Mouse (Mus musculus): ENCODE data around the gene Kcnip2. TPM values are rescaled to one million over a fixed set of nuclear protein-coding genes. Genes with fewer than 3 reads are reported as not detected.
"Not testable (repeated sequence)": the region's sequence is repeated elsewhere in the genome, so short reads cannot be mapped to it uniquely, and the experiment has no call there.

The Kcnip2 gene
- total RNA-seq, 2 experiments from 2014 or later: 229 to 230 TPM

DNA sequence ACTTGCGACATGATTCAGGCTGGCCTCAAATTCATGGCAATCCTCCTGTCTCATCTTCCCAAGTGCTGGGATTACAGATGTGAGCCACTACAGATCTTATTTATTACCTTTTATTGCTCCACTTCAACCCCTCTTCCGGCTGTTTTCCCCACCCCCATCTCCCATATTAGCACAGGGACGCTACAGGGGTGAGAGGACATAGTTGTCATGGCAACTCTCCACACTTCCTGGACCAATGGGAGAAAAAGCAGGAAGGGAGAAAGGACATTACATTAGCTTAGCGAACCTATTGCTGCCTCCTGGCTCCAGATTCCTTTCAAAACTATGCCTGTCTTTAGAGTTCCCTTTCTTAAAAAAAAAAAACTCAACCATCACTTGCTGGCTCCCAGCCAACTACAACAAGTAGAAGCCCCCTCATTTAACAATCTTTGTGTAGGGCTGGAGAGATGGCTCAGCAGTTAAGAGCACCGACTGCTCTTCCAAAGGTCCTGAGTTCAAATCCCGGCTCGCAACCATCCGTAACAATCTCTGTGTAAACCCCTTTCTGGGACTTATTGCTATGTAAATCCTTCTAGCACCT, 3.1 kb downstream of the Kcnip2 start:
- DNase-seq (ENCODE audit: extremely low spot score in 1 of 2, low spot score in 1 of 2): no peak

DNA sequence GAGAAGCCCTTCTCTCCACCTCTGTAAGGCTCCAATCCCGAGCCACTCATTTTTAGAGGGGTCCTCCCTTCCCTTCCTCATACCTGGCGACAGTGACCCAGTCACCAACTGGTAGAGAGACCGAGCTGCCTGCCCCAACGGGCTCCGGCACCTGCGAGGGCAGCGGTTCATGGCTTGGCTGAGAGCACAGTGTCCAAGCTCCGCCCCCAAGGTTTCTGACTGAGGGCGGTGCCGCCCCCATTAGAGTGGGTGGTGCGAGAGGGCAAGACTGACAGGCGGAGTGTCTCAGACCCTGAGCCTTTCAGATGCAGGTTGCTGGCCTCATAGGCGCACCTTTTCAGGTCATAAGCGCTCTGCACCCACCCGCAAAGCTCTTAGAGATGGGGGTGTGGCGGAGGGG, 3.7 kb downstream of the Kcnip2 start:
- no peak for DNase-seq (ENCODE audit: extremely low spot score in 1 of 2, low spot score in 1 of 2)

DNA sequence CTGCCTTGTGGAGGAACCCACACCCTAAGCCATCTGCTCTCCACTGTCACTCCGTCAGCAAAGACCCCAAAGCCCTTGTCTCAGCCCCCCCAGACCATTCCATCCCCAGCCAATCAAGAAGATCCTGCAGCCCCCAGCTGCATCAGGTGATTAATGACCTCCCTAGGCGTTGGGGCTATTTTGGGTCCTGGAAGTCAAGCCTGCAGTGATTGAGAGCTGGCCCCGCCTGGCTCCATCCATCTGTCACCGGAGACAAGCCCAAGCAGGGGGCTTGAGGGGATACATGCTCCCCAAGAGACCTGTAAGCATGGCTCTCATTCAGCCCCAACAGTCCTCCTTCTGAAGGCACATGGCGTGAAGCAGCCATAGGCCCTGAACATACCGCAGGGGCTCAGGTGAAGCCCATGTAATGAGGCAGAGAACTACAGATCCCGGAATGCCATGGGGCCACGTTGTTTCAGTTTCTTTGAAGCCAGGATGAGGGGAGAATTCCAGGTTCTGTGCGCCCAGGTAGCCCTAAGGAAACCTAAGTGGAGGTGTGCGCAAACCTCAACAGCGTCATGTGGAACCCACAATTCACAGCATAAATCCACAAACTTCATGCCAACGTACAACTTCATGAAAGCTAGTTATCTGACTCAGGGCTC, 4.7 kb downstream of the Kcnip2 start:
- DNase-seq (ENCODE audit: extremely low spot score in 1 of 2, low spot score in 1 of 2): no peak

GRCm38 (mm10) chr19:45807732-45808131, 8.1 kb downstream of the Kcnip2 start:
- no peak for DNase-seq (ENCODE audit: extremely low spot score in 1 of 2, low spot score in 1 of 2)

DNA sequence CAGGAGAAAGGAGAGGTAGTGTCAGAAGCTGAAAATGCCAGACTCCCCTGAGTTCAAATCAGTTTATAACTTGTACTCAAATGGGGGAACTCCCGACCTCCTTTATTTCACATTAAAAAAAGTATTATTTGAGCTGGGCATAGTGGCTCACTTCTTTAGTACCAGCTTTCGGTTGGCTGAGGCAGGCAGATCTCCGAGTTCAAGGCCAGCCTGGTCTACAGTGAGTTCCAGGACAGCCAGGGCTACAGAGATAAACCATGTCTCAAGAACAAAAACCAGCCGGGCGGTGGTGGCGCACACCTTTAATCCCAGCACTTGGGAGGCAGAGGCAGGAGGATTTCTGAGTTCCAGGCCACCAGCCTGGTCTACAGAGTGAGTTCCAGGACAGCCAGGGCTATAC, 10.0 kb downstream of the Kcnip2 start:
- DNase-seq (ENCODE audit: extremely low spot score in 1 of 2, low spot score in 1 of 2): not testable (repeated sequence)

DNA sequence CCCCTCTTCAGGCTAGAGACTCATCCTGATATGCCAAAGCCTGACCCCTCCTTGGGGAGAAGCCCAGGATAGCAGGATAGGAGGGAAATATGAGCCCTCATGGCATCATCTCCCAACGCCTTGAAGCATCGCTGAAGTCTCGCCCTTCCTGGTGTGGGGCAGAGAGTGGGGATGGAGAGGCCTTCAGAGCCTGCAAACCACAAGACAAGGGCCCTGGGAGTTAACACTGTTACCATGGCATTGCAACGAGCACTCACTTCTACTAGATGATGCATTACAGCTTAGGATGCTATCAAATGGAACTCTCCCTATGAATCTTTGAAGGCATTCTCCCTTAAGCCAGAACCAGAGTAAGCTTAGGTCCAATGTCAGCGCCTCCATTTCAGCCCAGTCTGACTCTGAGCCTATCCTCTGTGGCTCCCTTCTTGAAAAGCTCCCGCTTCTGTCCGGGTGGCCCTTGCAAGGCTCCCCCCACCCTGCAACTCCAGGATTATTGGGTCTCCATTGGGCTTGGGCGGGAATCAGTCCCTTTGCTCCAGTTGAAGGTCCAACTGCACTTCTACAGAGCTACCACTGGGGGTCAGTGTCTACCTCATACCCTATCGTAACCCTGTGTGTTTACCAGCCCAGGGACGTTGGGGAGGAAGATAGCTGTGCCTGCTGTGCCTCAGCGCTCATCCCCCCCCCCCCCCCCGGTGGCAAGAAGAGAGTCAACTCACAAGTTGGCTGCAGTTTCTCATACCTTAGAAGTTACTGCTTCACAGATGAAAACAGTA, 11.1 kb downstream of the Kcnip2 start:
- no peak for DNase-seq (ENCODE audit: extremely low spot score in 1 of 2, low spot score in 1 of 2)

DNA sequence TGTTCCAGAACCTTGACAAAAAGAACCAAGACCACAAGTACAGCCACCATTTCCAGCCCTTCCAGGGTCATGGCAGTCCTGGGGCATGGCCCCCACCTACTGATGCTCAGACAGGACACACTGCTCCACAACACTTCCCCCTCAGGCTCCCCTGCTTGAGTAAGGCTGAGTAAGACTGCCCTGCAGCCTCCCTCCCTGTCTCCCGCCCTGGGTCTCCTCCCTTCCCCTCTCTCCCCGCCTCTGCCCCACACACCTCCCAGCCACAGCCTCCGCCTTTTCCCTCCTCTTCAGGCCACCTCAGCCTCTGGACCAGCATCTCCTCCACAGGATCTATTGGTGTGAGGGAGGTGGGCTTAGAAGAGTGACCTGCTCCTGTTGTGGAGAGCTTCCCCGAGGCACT, 12.5 kb downstream of the Kcnip2 start:
- DNase-seq (ENCODE audit: extremely low spot score in 1 of 2, low spot score in 1 of 2): no peak

DNA sequence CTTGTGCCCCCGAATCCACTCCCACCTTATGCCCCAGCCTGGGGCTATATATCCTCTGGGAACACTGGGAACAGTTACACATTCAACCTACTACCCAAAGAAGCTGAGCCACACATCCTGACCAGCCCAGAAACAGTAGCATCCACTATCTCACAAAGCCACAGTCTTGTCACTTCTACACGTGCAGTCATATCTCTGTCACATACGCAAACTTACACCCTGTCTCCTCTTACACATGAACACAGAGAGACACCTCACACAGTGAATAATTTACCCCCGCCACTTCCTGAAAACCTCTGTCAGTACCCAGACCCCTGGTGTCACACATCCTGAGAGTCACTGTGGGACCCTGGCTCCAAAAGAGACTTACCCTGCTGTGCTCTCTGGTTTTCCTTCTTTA, 13.2 kb downstream of the Kcnip2 start:
- DNase-seq (ENCODE audit: extremely low spot score in 1 of 2, low spot score in 1 of 2): no peak

- no peak for DNase-seq (ENCODE audit: extremely low spot score in 1 of 2, low spot score in 1 of 2)
Measured at GRCm38 (mm10) chr19:45796879-45797278, 19.0 kb downstream of the Kcnip2 start.

DNA sequence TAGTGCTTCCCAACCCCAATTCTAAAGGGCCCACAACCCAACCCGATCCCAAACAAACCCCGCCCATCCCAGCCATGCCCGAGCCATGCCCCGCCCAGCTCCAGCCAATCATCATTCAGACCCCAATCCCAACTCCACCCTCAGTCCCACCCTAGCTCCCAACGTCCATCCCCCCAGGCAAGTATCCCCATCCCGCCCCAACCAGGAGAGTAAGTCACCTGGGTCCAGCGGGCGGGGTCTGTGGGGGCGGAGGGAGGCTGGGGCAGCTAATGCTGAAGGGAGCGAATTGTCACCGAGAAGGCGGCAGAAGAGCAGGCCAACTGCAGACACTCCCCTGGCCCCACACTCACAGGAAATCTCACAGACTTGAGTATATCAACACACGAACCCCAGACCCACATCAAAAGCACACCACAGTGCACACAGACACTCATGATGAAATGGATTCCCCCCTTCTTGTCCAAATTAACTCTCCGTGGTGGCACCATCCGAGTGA, 19.8 kb downstream of the Kcnip2 start:
- no peak for DNase-seq (ENCODE audit: extremely low spot score in 1 of 2, low spot score in 1 of 2)

GRCm38 (mm10) chr19:45795406-45795944, 20.4 kb downstream of the Kcnip2 start:
- no peak for DNase-seq (ENCODE audit: extremely low spot score in 1 of 2, low spot score in 1 of 2)

- DNase-seq (ENCODE audit: extremely low spot score in 1 of 2, low spot score in 1 of 2): no peak
Measured at GRCm38 (mm10) chr19:45794718-45795117, 21.1 kb downstream of the Kcnip2 start.

- no peak for DNase-seq (ENCODE audit: extremely low spot score in 1 of 2, low spot score in 1 of 2)
Measured at GRCm38 (mm10) chr19:45792404-45792803, 23.5 kb downstream of the Kcnip2 start.

GRCm38 (mm10) chr19:45789888-45790874, 25.7 kb downstream of the Kcnip2 start:
- no peak for DNase-seq (ENCODE audit: extremely low spot score in 1 of 2, low spot score in 1 of 2)

GRCm38 (mm10) chr19:45789365-45789764, 26.5 kb downstream of the Kcnip2 start:
- no peak for DNase-seq (ENCODE audit: extremely low spot score in 1 of 2, low spot score in 1 of 2)

DNA sequence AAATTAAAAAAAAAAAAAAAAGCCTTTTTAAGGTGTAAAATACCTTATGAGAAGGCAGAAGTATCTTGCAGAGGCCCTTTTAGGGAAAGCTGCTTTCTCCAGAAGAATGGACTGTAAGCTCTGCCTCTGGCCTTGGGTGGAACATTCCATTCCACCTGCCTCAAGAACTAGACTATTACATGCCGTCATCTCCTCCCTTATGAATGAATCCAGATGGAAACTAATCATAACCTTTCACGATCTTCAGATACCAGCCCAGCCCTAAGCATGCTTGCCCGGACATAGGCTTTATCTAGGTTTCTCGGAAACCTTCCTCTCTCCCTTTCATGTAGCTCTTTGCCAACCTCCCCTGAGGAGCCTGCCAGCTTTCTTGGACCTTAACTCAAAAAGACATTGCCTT, 27.5 kb downstream of the Kcnip2 start:
- DNase-seq (ENCODE audit: extremely low spot score in 1 of 2, low spot score in 1 of 2): no peak

DNA sequence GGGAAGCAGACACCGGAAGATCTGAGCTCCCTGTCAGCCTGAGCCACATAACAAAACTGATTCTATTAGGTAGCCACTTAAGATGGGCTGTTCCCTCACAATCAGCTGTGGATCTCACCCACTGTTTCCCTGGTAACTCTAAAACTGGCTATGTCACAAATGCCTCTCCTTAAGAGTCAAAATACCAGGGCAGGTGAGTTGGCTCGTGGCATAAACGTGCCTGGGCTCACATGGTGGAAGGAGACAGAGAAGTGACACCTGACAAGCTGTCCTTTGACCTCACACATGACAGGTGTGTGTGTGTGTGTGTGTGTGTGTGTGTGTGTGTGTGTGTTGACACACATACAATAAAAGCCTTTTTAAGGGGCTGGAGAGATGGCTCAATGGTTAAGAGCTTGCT, 28.4 kb downstream of the Kcnip2 start:
- DNase-seq (ENCODE audit: extremely low spot score in 1 of 2, low spot score in 1 of 2): no peak

- DNase-seq (ENCODE audit: extremely low spot score in 1 of 2, low spot score in 1 of 2): no peak
Measured at GRCm38 (mm10) chr19:45785470-45785869, 30.4 kb downstream of the Kcnip2 start.

DNA sequence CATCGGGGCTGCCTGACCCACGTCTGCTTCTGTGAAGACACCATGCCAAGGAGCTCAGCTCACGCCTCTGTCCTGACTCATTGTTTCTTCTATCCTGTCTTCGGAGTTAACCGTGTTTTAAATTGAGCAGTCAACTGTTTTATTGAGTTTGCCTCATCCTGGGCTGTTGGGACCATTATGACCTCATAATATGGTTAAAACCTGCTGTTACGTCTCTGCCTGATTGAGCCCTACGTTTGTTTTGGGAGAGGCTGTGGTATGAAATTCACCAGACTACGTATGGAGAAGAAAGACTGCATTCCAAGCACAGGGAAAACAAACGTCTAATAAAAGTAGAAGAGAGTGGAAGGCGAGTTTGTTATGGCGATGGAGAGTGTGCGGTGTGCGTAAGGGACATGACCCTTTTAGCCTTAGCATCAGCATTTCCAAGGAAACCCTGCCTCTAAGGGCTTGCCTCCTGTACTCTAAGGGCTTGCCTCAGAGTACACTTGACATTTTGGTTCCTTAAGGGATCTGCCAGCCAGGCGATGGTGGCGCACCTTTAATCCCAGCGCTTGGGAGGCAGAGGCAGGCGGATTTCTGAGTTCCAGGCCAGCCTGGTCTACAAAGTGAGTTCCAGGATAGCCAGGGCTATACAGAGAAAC, 31.8 kb downstream of the Kcnip2 start:
- DNase-seq (ENCODE audit: extremely low spot score in 1 of 2, low spot score in 1 of 2): no peak
